Mouse (Mus musculus): ENCODE results near the gene Klhdc1. TPM values are rescaled to one million over a fixed set of nuclear protein-coding genes. Genes with fewer than 3 reads are reported as not detected.

Klhdc1 gene
- polyA plus RNA-seq, 1 experiment = 1.4 TPM

GRCm38 (mm10) chr12:69227776-69228466, 13.1 kb upstream of the Klhdc1 start, which contains the start of gene Pole2:
Gene Pole2, minus strand, starts transcription at chr12:69228195.
- under 1% methylated on average over 37 of the region's 37 CpGs for WGBS

GRCm38 (mm10) chr12:69229251-69229650, 11.7 kb upstream of the Klhdc1 start:
- TF ChIP-seq CTCF (IDR thresholded peaks at IDR 0.05; ENCODE audit: borderline replicate concordance, control insufficient read depth, extremely low read depth, insufficient read depth, low read length, poor library complexity) (no peak), POLR2A (IDR thresholded peaks at IDR 0.05; ENCODE audit: control insufficient read depth, extremely low read depth, insufficient read depth, low read length, poor library complexity) (no peak)
- H3K4me1 ChIP-seq (replicated peaks; ENCODE audit: control insufficient read depth, insufficient read depth, low read length) = peaks cover 3% of the 10 kb centered on the region; the same call in 1 of the 2 replicates
- H3K4me3 ChIP-seq (ENCODE audit: control insufficient read depth, insufficient read depth, low read length) = no peak overlapping the region
- H3K27ac ChIP-seq (ENCODE audit: control insufficient read depth, insufficient read depth, low read length) = no peak overlapping the region
- DNase-seq = peak; percentile 22
- no peaks in the 10 kb centered on the region for H3K27me3 ChIP-seq (ENCODE audit: control insufficient read depth, insufficient read depth, low read length)
- no peaks in the 10 kb centered on the region for H3K36me3 ChIP-seq (ENCODE audit: control insufficient read depth, insufficient read depth, low read length)
- WGBS = 66% methylated on average over 2 of the region's 2 CpGs

More at GRCm38 (mm10) chr12:69227776-69228466, 13.1 kb upstream of the Klhdc1 start, which contains the start of gene Pole2:
- TF ChIP-seq CTCF (IDR thresholded peaks at IDR 0.05; ENCODE audit: borderline replicate concordance, control insufficient read depth, extremely low read depth, insufficient read depth, low read length, poor library complexity) = peak; percentile 53; the same call in 1 of the 2 replicates
- TF ChIP-seq POLR2A (IDR thresholded peaks at IDR 0.05; ENCODE audit: control insufficient read depth, extremely low read depth, insufficient read depth, low read length, poor library complexity) = peak; percentile 53; the same call in 1 of the 2 replicates
- H3K36me3 ChIP-seq (ENCODE audit: control insufficient read depth, insufficient read depth, low read length) = no peaks in the 10 kb centered on the region
- H3K4me1 ChIP-seq (replicated peaks; ENCODE audit: control insufficient read depth, insufficient read depth, low read length) = peaks cover 3% of the 10 kb centered on the region; the same call in 1 of the 2 replicates
- peak within 1 kb of the TSS; percentile 82 for H3K4me3 ChIP-seq (ENCODE audit: control insufficient read depth, insufficient read depth, low read length)
- DNase-seq = peak; percentile 86
- H3K27me3 ChIP-seq (ENCODE audit: control insufficient read depth, insufficient read depth, low read length) = no peaks in the 10 kb centered on the region
- no peak within 1 kb of the TSS for H3K27ac ChIP-seq (ENCODE audit: control insufficient read depth, insufficient read depth, low read length)

GRCm38 (mm10) chr12:69235782-69236181, 5.2 kb upstream of the Klhdc1 start:
- DNase-seq = no peak
- H3K4me1 ChIP-seq (replicated peaks; ENCODE audit: control insufficient read depth, insufficient read depth, low read length) = no peaks in the 10 kb centered on the region
- TF ChIP-seq POLR2A (IDR thresholded peaks at IDR 0.05; ENCODE audit: control insufficient read depth, extremely low read depth, insufficient read depth, low read length, poor library complexity) (no peak), CTCF (IDR thresholded peaks at IDR 0.05; ENCODE audit: borderline replicate concordance, control insufficient read depth, extremely low read depth, insufficient read depth, low read length, poor library complexity) (no peak)
- no peak overlapping the region for H3K4me3 ChIP-seq (ENCODE audit: control insufficient read depth, insufficient read depth, low read length)
- H3K36me3 ChIP-seq (ENCODE audit: control insufficient read depth, insufficient read depth, low read length) = no peaks in the 10 kb centered on the region
- H3K27me3 ChIP-seq (ENCODE audit: control insufficient read depth, insufficient read depth, low read length) = no peaks in the 10 kb centered on the region
- WGBS = 92% methylated on average over 6 of the region's 6 CpGs
- no peak overlapping the region for H3K27ac ChIP-seq (ENCODE audit: control insufficient read depth, insufficient read depth, low read length)

- TF ChIP-seq CTCF (IDR thresholded peaks at IDR 0.05; ENCODE audit: borderline replicate concordance, control insufficient read depth, extremely low read depth, insufficient read depth, low read length, poor library complexity) (no peak), POLR2A (IDR thresholded peaks at IDR 0.05; ENCODE audit: control insufficient read depth, extremely low read depth, insufficient read depth, low read length, poor library complexity) (no peak)
- WGBS = 61% methylated on average over 3 of the region's 3 CpGs
- no peaks in the 10 kb centered on the region for H3K36me3 ChIP-seq (ENCODE audit: control insufficient read depth, insufficient read depth, low read length)
- H3K27me3 ChIP-seq (ENCODE audit: control insufficient read depth, insufficient read depth, low read length) = no peaks in the 10 kb centered on the region
- H3K27ac ChIP-seq (ENCODE audit: control insufficient read depth, insufficient read depth, low read length) = no peak overlapping the region
- DNase-seq = no peak
- H3K4me1 ChIP-seq (replicated peaks; ENCODE audit: control insufficient read depth, insufficient read depth, low read length) = no peaks in the 10 kb centered on the region
- H3K4me3 ChIP-seq (ENCODE audit: control insufficient read depth, insufficient read depth, low read length) = no peak overlapping the region
Measured at GRCm38 (mm10) chr12:69238284-69238683, 2.7 kb upstream of the Klhdc1 start.

GRCm38 (mm10) chr12:69241405-69241770, 412 bp downstream of the Klhdc1 start:
- DNase-seq = no peak
- no peaks in the 10 kb centered on the region for H3K27me3 ChIP-seq (ENCODE audit: control insufficient read depth, insufficient read depth, low read length)
- no peaks in the 10 kb centered on the region for H3K4me1 ChIP-seq (replicated peaks; ENCODE audit: control insufficient read depth, insufficient read depth, low read length)
- H3K36me3 ChIP-seq (ENCODE audit: control insufficient read depth, insufficient read depth, low read length) = no peaks in the 10 kb centered on the region
- H3K4me3 ChIP-seq (ENCODE audit: control insufficient read depth, insufficient read depth, low read length) = peak overlapping the region; percentile 74
- 2% methylated on average over 3 of the region's 3 CpGs for WGBS
- H3K27ac ChIP-seq (ENCODE audit: control insufficient read depth, insufficient read depth, low read length) = no peak overlapping the region
- TF ChIP-seq POLR2A (IDR thresholded peaks at IDR 0.05; ENCODE audit: control insufficient read depth, extremely low read depth, insufficient read depth, low read length, poor library complexity) = no peak
- TF ChIP-seq CTCF (IDR thresholded peaks at IDR 0.05; ENCODE audit: borderline replicate concordance, control insufficient read depth, extremely low read depth, insufficient read depth, low read length, poor library complexity) = no peak

- no peak for TF ChIP-seq CTCF (IDR thresholded peaks at IDR 0.05; ENCODE audit: borderline replicate concordance, control insufficient read depth, extremely low read depth, insufficient read depth, low read length, poor library complexity)
- no peak; the same call in 1 of the 2 replicates for TF ChIP-seq POLR2A (IDR thresholded peaks at IDR 0.05; ENCODE audit: control insufficient read depth, extremely low read depth, insufficient read depth, low read length, poor library complexity)
- H3K4me1 ChIP-seq (replicated peaks; ENCODE audit: control insufficient read depth, insufficient read depth, low read length) = no peaks in the 10 kb centered on the region
- H3K27ac ChIP-seq (ENCODE audit: control insufficient read depth, insufficient read depth, low read length) = no peak overlapping the region
- peak overlapping the region; percentile 74 for H3K4me3 ChIP-seq (ENCODE audit: control insufficient read depth, insufficient read depth, low read length)
- WGBS = under 1% methylated on average over 64 of the region's 64 CpGs
- DNase-seq = peak; percentile 49
- no peaks in the 10 kb centered on the region for H3K36me3 ChIP-seq (ENCODE audit: control insufficient read depth, insufficient read depth, low read length)
- no peaks in the 10 kb centered on the region for H3K27me3 ChIP-seq (ENCODE audit: control insufficient read depth, insufficient read depth, low read length)
Measured at GRCm38 (mm10) chr12:69241771-69242431, 925 bp downstream of the Klhdc1 start.

Measured in thymus, adult 2 months (tissue).